Mouse (Mus musculus) megakaryocyte, embryonic 14.5 days (primary cell): ENCODE results near the gene Rad51b.

Experiments used
- FLI1 ChIP-seq: IDR thresholded peaks from 2 replicates; pipeline ENCODE4 v1.6.1; 2012; ENCODE audit warnings: low read length, inconsistent platforms, mixed read lengths
- GATA1 ChIP-seq: IDR thresholded peaks from 3 replicates; pipeline ENCODE4 v1.6.1; 2012; ENCODE audit warnings: mixed read lengths, low read length, inconsistent platforms, borderline replicate concordance

GRCm38 (mm10) chr12:79614583-79614953 is 317.5 kb downstream of the Rad51b start:
- TF ChIP-seq FLI1, result no peak
- no peak for TF ChIP-seq GATA1
